Mouse (Mus musculus): ENCODE results near the gene Fyn. TPM values are rescaled to one million over a fixed set of nuclear protein-coding genes. Genes with fewer than 3 reads are reported as not detected.

Gene Fyn
- polyA plus RNA-seq, 1 experiment: 76.1 TPM

DNA sequence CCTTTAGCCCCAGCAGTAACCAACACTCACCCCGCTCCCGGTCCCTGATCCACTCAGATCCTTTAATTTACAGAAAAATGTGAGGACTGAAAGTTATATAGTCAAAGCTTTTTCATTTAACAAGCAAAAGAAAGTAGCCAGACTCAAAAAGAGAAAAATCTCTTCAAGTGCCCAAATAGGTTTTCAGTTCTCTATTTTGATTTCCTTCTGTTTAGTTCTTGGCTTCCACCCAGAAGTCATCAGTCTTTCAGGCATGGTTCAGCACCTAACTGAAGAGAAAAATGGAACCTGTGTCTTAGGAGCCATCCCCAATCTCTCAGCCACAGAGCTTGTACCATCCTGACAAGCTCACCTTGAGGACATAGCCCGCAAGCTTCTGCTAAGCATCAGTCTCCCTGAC is 124.4 kb downstream of the Fyn start:
- Histone ChIP-seq H3K36me3 (ENCODE audit: control insufficient read depth, insufficient read depth, low read length) (no peaks in the 10 kb centered on the region), H3K4me1 (replicated peaks; ENCODE audit: control insufficient read depth, insufficient read depth, low read length) (peaks cover 41% of the 10 kb centered on the region), H3K27ac (ENCODE audit: control insufficient read depth, insufficient read depth, low read length) (no peak overlapping the region), H3K27me3 (ENCODE audit: control insufficient read depth, insufficient read depth, low read length) (no peaks in the 10 kb centered on the region), H3K4me3 (ENCODE audit: control insufficient read depth, insufficient read depth, low read length) (no peak overlapping the region)
- no peak for DNase-seq
- no peak for TF ChIP-seq POLR2A (IDR thresholded peaks at IDR 0.05; ENCODE audit: control insufficient read depth, extremely low read depth, insufficient read depth, low read length, poor library complexity)
- TF ChIP-seq CTCF (IDR thresholded peaks at IDR 0.05; ENCODE audit: borderline replicate concordance, control insufficient read depth, extremely low read depth, insufficient read depth, low read length, poor library complexity): no peak
- 85% methylated on average over 3 of the region's 3 CpGs for WGBS

- Histone ChIP-seq H3K4me1 (replicated peaks; ENCODE audit: control insufficient read depth, insufficient read depth, low read length) (peaks cover 18% of the 10 kb centered on the region), H3K27me3 (ENCODE audit: control insufficient read depth, insufficient read depth, low read length) (no peaks in the 10 kb centered on the region), H3K36me3 (ENCODE audit: control insufficient read depth, insufficient read depth, low read length) (no peaks in the 10 kb centered on the region), H3K4me3 (ENCODE audit: control insufficient read depth, insufficient read depth, low read length) (no peak overlapping the region), H3K27ac (ENCODE audit: control insufficient read depth, insufficient read depth, low read length) (no peak overlapping the region)
- no peak for TF ChIP-seq CTCF (IDR thresholded peaks at IDR 0.05; ENCODE audit: borderline replicate concordance, control insufficient read depth, extremely low read depth, insufficient read depth, low read length, poor library complexity)
- TF ChIP-seq POLR2A (IDR thresholded peaks at IDR 0.05; ENCODE audit: control insufficient read depth, extremely low read depth, insufficient read depth, low read length, poor library complexity): no peak
- 71% methylated on average over 7 of the region's 7 CpGs for WGBS
- DNase-seq: no peak
Observed at GRCm38 (mm10) chr10:39498641-39499040, 130.0 kb downstream of the Fyn start.

DNA sequence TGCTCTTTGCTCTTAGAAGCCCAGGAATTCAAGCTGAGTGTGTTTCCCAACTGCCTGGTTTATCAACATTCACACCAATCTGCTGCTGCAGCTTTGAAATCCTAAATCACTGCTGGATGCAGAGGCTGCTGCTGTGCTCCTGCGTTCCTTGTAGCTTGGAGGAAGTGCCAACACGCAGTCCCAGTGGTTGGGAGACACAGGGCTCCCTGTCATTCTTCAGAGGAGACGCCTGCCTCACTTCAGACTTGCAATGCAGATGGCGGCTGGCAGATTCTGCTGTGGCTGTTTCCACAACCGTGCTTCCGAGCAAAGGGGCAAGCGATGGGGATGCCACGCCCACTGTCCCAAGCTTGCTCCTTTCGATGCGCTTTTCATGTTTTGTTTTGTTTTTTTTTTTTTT is 132.9 kb downstream of the Fyn start:
- H3K27ac ChIP-seq (ENCODE audit: control insufficient read depth, insufficient read depth, low read length): no peak overlapping the region
- no peak for DNase-seq
- TF ChIP-seq CTCF (IDR thresholded peaks at IDR 0.05; ENCODE audit: borderline replicate concordance, control insufficient read depth, extremely low read depth, insufficient read depth, low read length, poor library complexity): no peak
- no peak for TF ChIP-seq POLR2A (IDR thresholded peaks at IDR 0.05; ENCODE audit: control insufficient read depth, extremely low read depth, insufficient read depth, low read length, poor library complexity)

DNA sequence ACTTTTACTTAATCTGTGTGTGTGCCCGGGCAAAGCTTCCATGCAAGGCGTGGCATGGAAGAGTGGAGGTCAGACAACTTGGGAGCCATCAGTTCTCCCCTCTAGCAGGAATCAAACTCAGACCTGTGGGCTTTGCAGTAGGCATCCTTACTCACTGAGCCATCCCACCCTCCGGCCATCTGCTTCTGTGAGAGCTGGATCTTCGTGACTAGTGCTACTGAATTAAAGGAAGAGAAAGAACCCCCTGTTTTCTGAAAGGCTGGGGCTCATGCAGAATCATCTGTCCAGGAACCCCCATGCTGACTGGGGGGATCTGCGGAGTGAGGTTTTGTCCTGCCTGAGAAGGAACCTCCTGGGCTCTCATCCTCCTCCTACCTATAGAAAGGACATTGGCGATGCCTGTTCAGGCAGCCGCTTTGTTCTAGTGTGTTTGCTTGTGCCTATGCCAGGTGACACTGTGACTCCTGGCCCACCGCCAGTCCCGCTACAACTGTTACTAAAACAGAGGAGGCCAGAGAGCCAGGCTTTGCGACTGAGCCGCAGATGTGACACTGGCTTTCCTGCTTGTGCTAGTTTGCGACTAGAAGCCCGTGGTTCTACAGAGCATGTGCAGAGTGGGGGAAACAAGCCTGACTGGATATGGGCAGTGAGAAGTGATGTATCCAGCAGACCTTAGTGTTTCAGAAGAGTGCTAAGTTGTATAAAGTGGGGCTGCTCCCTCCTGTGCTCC is 133.5 kb downstream of the Fyn start:
- Histone ChIP-seq H3K27ac (ENCODE audit: control insufficient read depth, insufficient read depth, low read length) (peak overlapping the region; percentile 39; the same call in 1 of the 2 replicates), H3K4me1 (replicated peaks; ENCODE audit: control insufficient read depth, insufficient read depth, low read length) (peaks cover 30% of the 10 kb centered on the region), H3K4me3 (ENCODE audit: control insufficient read depth, insufficient read depth, low read length) (no peak overlapping the region), H3K36me3 (ENCODE audit: control insufficient read depth, insufficient read depth, low read length) (no peaks in the 10 kb centered on the region), H3K27me3 (ENCODE audit: control insufficient read depth, insufficient read depth, low read length) (no peaks in the 10 kb centered on the region)
- 64% methylated on average over 13 of the region's 13 CpGs for WGBS
- peak; percentile 55 for DNase-seq
- TF ChIP-seq CTCF (IDR thresholded peaks at IDR 0.05; ENCODE audit: borderline replicate concordance, control insufficient read depth, extremely low read depth, insufficient read depth, low read length, poor library complexity): no peak
- TF ChIP-seq POLR2A (IDR thresholded peaks at IDR 0.05; ENCODE audit: control insufficient read depth, extremely low read depth, insufficient read depth, low read length, poor library complexity): no peak

More for the DNA sequence above, 132.9 kb downstream of the Fyn start:
- Histone ChIP-seq H3K4me3 (ENCODE audit: control insufficient read depth, insufficient read depth, low read length) (no peak overlapping the region), H3K27me3 (ENCODE audit: control insufficient read depth, insufficient read depth, low read length) (no peaks in the 10 kb centered on the region), H3K4me1 (replicated peaks; ENCODE audit: control insufficient read depth, insufficient read depth, low read length) (peaks cover 24% of the 10 kb centered on the region), H3K36me3 (ENCODE audit: control insufficient read depth, insufficient read depth, low read length) (no peaks in the 10 kb centered on the region)
- WGBS: 95% methylated on average over 10 of the region's 10 CpGs

GRCm38 (mm10) chr10:39503331-39503730 is 134.7 kb downstream of the Fyn start:
- H3K36me3 ChIP-seq (ENCODE audit: control insufficient read depth, insufficient read depth, low read length): no peaks in the 10 kb centered on the region
- peaks cover 33% of the 10 kb centered on the region for H3K4me1 ChIP-seq (replicated peaks; ENCODE audit: control insufficient read depth, insufficient read depth, low read length)
- DNase-seq: no peak
- H3K27ac ChIP-seq (ENCODE audit: control insufficient read depth, insufficient read depth, low read length): no peak overlapping the region
- WGBS: 98% methylated on average over 5 of the region's 5 CpGs
- no peak for TF ChIP-seq POLR2A (IDR thresholded peaks at IDR 0.05; ENCODE audit: control insufficient read depth, extremely low read depth, insufficient read depth, low read length, poor library complexity)
- no peaks in the 10 kb centered on the region for H3K27me3 ChIP-seq (ENCODE audit: control insufficient read depth, insufficient read depth, low read length)
- no peak overlapping the region for H3K4me3 ChIP-seq (ENCODE audit: control insufficient read depth, insufficient read depth, low read length)

- H3K27ac ChIP-seq (ENCODE audit: control insufficient read depth, insufficient read depth, low read length): no peak overlapping the region
- H3K4me1 ChIP-seq (replicated peaks; ENCODE audit: control insufficient read depth, insufficient read depth, low read length): peaks cover 33% of the 10 kb centered on the region
- no peak overlapping the region for H3K4me3 ChIP-seq (ENCODE audit: control insufficient read depth, insufficient read depth, low read length)
- no peak for TF ChIP-seq POLR2A (IDR thresholded peaks at IDR 0.05; ENCODE audit: control insufficient read depth, extremely low read depth, insufficient read depth, low read length, poor library complexity)
- no peak for TF ChIP-seq CTCF (IDR thresholded peaks at IDR 0.05; ENCODE audit: borderline replicate concordance, control insufficient read depth, extremely low read depth, insufficient read depth, low read length, poor library complexity)
- H3K36me3 ChIP-seq (ENCODE audit: control insufficient read depth, insufficient read depth, low read length): no peaks in the 10 kb centered on the region
- H3K27me3 ChIP-seq (ENCODE audit: control insufficient read depth, insufficient read depth, low read length): no peaks in the 10 kb centered on the region
- 91% methylated on average over 9 of the region's 9 CpGs for WGBS
- DNase-seq: no peak
Observed at GRCm38 (mm10) chr10:39505007-39505406, 136.4 kb downstream of the Fyn start.

GRCm38 (mm10) chr10:39505621-39506020 is 137.0 kb downstream of the Fyn start:
- Histone ChIP-seq H3K36me3 (ENCODE audit: control insufficient read depth, insufficient read depth, low read length) (no peaks in the 10 kb centered on the region), H3K4me3 (ENCODE audit: control insufficient read depth, insufficient read depth, low read length) (no peak overlapping the region), H3K27ac (ENCODE audit: control insufficient read depth, insufficient read depth, low read length) (no peak overlapping the region), H3K4me1 (replicated peaks; ENCODE audit: control insufficient read depth, insufficient read depth, low read length) (peaks cover 33% of the 10 kb centered on the region), H3K27me3 (ENCODE audit: control insufficient read depth, insufficient read depth, low read length) (no peaks in the 10 kb centered on the region)
- no peak for DNase-seq
- 93% methylated on average over 7 of the region's 7 CpGs for WGBS
- TF ChIP-seq POLR2A (IDR thresholded peaks at IDR 0.05; ENCODE audit: control insufficient read depth, extremely low read depth, insufficient read depth, low read length, poor library complexity): no peak
- TF ChIP-seq CTCF (IDR thresholded peaks at IDR 0.05; ENCODE audit: borderline replicate concordance, control insufficient read depth, extremely low read depth, insufficient read depth, low read length, poor library complexity): no peak
